Mouse (Mus musculus) ES-Bruce4 (cell line): Measurements from ENCODE around the gene Tomm34.

ENCODE experiments used
- CTCF ChIP-seq: IDR thresholded peaks from one replicate; pipeline ENCODE4 v1.8.1; 2011; ENCODE audit warnings: low read depth, low read length
- EP300 ChIP-seq: IDR thresholded peaks from 2 replicates; pipeline ENCODE4 v1.6.1; 2011; ENCODE audit warnings: low read depth, low read length; ENCODE audit not compliant: insufficient read depth
- POLR2A ChIP-seq: IDR thresholded peaks from one replicate; pipeline ENCODE4 v1.8.1; 2011; ENCODE audit warnings: low read length; ENCODE audit not compliant: insufficient read depth

DNA sequence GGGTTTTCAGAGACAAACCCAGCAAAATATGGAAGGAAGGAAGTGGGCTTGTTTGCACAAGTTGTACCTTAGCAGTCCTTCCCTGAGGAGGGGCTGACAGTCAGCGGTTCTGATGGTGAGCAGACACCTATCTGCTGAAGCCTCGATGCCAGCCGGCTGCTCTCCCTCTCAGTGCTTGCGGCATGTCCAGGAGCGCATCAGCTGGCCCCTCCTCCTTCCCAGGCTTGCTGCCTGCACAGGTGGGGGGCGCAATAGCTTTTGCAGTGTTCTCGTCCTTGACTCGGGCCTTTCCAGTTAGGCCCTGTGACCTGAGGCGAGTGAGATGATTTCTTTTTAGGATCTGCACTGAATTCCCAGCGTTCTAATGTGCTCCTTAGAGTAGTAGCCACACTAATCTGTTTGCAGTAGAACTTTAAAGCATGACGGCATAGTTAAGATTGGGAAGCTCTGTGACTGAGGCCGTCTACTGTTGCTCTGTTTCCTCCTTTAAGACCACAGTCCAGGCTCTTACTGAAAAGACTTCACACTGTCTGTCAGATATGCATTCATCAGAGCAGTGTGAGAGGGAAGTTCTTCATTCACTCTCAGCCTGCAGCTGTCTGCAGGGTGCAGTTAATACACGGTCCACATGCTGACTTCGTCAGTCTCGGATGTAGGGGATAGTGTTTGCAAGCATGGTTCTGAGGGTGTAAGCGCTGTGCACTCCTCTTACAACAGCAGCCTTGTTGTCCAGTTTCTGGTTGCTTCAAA lies 36.3 kb upstream of the Tomm34 start:
- TF ChIP-seq CTCF, result no peak
- no peak for TF ChIP-seq POLR2A
- TF ChIP-seq EP300, result no peak
